Mouse (Mus musculus) lung, adult 2 months (tissue): ENCODE measurements around the gene Glce. TPM values are rescaled to one million over a fixed set of nuclear protein-coding genes. Genes with fewer than 3 reads are reported as not detected.

Experiments used
- DNase-seq: peaks from one replicate; pipeline ENCODE4 v3.0.0; 2022
- H3K4me1 ChIP-seq: fragments of 200-500 bp; 2 replicates; pipeline ENCODE4 v1.6.1; 2011; ENCODE audit warnings: low read length; ENCODE audit not compliant: control insufficient read depth, insufficient read depth
- H3K4me3 ChIP-seq: fragments of 200-500 bp; replicated peaks from 2 replicates; pipeline ENCODE3; 2011; ENCODE audit warnings: low read depth, mild to moderate bottlenecking, control low read depth, low read length; ENCODE audit errors: extremely low read depth
- CTCF ChIP-seq: fragments of 200-500 bp; IDR thresholded peaks from 2 replicates; pipeline ENCODE4 v1.5.1; 2011; ENCODE audit warnings: mild to moderate bottlenecking, low read length, control low read depth; ENCODE audit not compliant: insufficient read depth
- POLR2A ChIP-seq: fragments of 200-500 bp; IDR thresholded peaks from 2 replicates; pipeline ENCODE4 v1.6.1; 2011; ENCODE audit warnings: low read depth, mild to moderate bottlenecking, control low read depth, low read length, borderline replicate concordance; ENCODE audit errors: extremely low read depth
- WGBS: fragments of 180-500 bp; shearing (Covaris S2); methylation state at CpG from one replicate; pipeline ENCODE4 v1.1.7; 2018; 5-methylcytosine and 5-hydroxymethylcytosine counted together
- polyA plus RNA-seq: library from polyadenylated mRNA; depleted of rRNA; stranded (reverse); fragments of >200 nt; gene quantifications from 2 replicates; pipeline ENCODE4 v1.2.3, GENCODE M21; 2012

The Glce gene
- polyA plus RNA-seq, 1 experiment: 5.6 TPM

GRCm38 (mm10) chr9:62050801-62051200 is 71.7 kb downstream of the Glce start:
- 54% methylated on average over 4 of the region's 4 CpGs for WGBS
- H3K4me3 ChIP-seq: no peak overlapping the region
- TF ChIP-seq POLR2A (no peak), CTCF (peak; percentile 63)
- DNase-seq: no peak
- H3K4me1 ChIP-seq: no peaks in the 10 kb centered on the region

- H3K4me1 ChIP-seq: no peaks in the 10 kb centered on the region
- no peak overlapping the region for H3K4me3 ChIP-seq
- no peak for TF ChIP-seq POLR2A
- TF ChIP-seq CTCF: no peak
- DNase-seq: no peak
- 59% methylated on average over 8 of the region's 8 CpGs for whole genome bisulfite sequencing
These were observed 73.3 kb downstream of the Glce start for GRCm38 (mm10) chr9:62049166-62049565.

GRCm38 (mm10) chr9:62042167-62042566 is 80.3 kb downstream of the Glce start:
- no peak for TF ChIP-seq CTCF
- no peak for TF ChIP-seq POLR2A
- DNase-seq: no peak
- WGBS: 91% methylated on average over 3 of the region's 3 CpGs

GRCm38 (mm10) chr9:62040008-62040608 is 82.3 kb downstream of the Glce start:
- Histone ChIP-seq H3K4me1 (no peaks in the 10 kb centered on the region), H3K4me3 (no peak overlapping the region)
- peak; percentile 83 for DNase-seq
- TF ChIP-seq CTCF (peak; percentile 95), POLR2A (no peak)
- WGBS: 5% methylated on average over 20 of the region's 20 CpGs

More at GRCm38 (mm10) chr9:62042167-62042566, 80.3 kb downstream of the Glce start:
- no peak overlapping the region for H3K4me3 ChIP-seq
- no peaks in the 10 kb centered on the region for H3K4me1 ChIP-seq

DNA sequence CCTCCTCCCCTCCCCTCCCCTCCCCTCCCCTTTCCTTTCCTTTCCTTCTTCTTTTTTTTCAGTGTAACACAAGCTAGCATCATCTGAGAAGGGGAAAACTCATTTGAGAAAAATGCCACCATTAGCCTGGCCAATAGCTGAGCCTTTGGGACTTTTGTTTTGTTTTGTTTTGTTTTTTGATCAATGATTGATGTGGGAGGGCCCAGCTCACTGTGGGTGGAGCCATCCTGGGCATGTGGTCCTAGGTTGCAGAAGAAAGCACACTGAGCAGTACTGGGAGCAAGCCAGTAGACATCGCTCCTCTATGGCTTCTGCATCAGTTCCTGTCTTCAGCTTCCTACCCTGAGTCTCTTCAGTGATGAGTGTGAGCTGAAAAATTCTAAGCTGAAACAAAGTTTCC is 86.6 kb downstream of the Glce start:
- Histone ChIP-seq H3K4me3 (no peak overlapping the region), H3K4me1 (no peaks in the 10 kb centered on the region)
- WGBS: 82% methylated on average over 1 of the region's 1 CpGs
- DNase-seq: no peak
- no peak for TF ChIP-seq CTCF
- no peak for TF ChIP-seq POLR2A

- WGBS: 98% methylated on average over 3 of the region's 3 CpGs
- TF ChIP-seq CTCF (no peak), POLR2A (no peak)
These were observed 90.2 kb downstream of the Glce start for GRCm38 (mm10) chr9:62032206-62032605.

GRCm38 (mm10) chr9:62028072-62028471 is 94.4 kb downstream of the Glce start:
- Histone ChIP-seq H3K4me1 (peaks cover 6% of the 10 kb centered on the region; the same call in 1 of the 2 replicates), H3K4me3 (no peak overlapping the region)
- no peak for DNase-seq
- TF ChIP-seq CTCF (no peak), POLR2A (no peak)
- WGBS: 67% methylated on average over 3 of the region's 3 CpGs

More at GRCm38 (mm10) chr9:62032206-62032605, 90.2 kb downstream of the Glce start:
- no peaks in the 10 kb centered on the region for H3K4me1 ChIP-seq
- no peak overlapping the region for H3K4me3 ChIP-seq
- DNase-seq: no peak

DNA sequence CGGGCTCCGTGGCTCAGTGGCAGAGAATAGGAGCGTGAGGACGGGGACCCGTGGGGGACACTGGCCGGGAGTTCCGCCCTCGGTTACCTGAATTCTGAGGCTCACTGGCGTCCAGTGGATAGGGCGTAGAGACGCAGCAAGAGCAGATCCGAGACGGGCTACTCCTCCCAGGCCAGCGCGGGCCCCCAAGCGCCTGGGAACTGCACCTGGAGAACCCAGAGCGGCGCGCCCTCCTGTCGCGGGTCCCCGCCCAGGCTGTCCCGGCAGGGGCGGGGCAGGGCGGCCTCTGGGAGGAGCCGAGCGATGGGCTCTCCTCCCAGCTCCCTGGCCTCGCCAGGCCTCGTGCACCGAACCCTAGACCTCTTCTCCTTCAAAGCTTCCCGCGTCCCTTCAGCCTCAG is 95.9 kb downstream of the Glce start, which contains the start of gene Paqr5:
TSS of gene Paqr5 (minus strand) at position 257 of the 400 bp plus-strand sequence.
- Histone ChIP-seq H3K4me1 (peaks cover 6% of the 10 kb centered on the region; the same call in 1 of the 2 replicates), H3K4me3 (peak within 1 kb of the TSS; percentile 56)
- under 1% methylated on average over 32 of the region's 32 CpGs for WGBS
- TF ChIP-seq POLR2A (no peak), CTCF (no peak)
- peak; percentile 54 for DNase-seq

GRCm38 (mm10) chr9:62025056-62025455 is 97.4 kb downstream of the Glce start:
- no peak for DNase-seq
- WGBS: 63% methylated on average over 5 of the region's 5 CpGs
- H3K4me1 ChIP-seq: peaks cover 6% of the 10 kb centered on the region; the same call in 1 of the 2 replicates
- H3K4me3 ChIP-seq: no peak overlapping the region
- TF ChIP-seq POLR2A: no peak
- no peak for TF ChIP-seq CTCF

DNA sequence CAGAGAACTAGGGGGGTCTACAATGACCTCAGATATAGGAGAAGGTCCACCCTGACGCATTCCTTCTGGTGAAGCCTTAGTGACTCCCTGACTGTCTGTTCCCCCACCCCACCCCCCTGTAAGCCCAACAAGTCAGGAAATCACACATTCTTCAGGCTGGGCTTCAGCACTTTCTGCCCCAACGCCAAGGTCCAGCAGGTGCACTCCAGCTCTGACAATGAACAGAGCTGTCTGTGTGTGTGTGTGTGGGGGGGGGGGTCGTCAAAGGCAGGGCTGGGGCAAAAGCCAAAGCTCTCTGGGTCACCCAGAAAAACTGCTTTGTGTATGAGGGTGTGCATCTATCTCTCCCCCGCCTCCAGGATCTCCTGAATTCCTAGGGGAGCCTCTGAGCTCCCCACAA is 98.6 kb downstream of the Glce start:
- no peak for TF ChIP-seq CTCF
- Histone ChIP-seq H3K4me1 (peaks cover 6% of the 10 kb centered on the region; the same call in 1 of the 2 replicates), H3K4me3 (no peak overlapping the region)
- WGBS: 47% methylated on average over 4 of the region's 4 CpGs
- no peak for DNase-seq
